Mouse (Mus musculus) frontal cortex, postnatal 10 days (tissue): ENCODE data around the gene Cypt4.
"Not testable (repeated sequence)": the region's sequence is repeated elsewhere in the genome, so short reads cannot be mapped to it uniquely, and the experiment has no call there.

Source experiments
- DNase-seq, 2 experiments: peaks; one replicate each; pipeline ENCODE4 v3.0.0; 2022; ENCODE audit warnings: low spot score in 2 of 2, mixed read lengths in 1 of 2

The Cypt4 gene

DNA sequence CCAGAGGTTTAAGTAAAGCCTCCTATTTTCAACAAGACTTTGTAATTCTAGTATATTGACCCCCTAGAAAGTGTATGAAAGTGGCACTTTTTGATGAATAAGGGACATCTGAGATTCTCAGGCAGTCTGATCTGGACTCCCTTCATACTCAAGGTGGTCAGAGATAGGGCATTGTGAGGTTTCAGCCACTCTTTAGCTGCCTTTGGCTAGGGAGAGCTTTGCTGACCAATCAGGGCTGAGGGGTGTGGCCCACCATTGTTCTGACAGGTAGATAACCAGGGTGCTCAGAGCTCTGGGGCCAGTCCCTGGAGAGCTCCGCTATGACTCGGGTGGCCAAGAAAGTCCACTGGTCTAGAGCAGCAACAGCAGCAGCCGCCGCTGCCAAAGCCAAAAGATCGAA lies at the start of gene Cypt4:
TSS of gene Cypt4 (plus strand) at position 301 of the 400 bp plus-strand sequence.
- no peak for DNase-seq

DNA sequence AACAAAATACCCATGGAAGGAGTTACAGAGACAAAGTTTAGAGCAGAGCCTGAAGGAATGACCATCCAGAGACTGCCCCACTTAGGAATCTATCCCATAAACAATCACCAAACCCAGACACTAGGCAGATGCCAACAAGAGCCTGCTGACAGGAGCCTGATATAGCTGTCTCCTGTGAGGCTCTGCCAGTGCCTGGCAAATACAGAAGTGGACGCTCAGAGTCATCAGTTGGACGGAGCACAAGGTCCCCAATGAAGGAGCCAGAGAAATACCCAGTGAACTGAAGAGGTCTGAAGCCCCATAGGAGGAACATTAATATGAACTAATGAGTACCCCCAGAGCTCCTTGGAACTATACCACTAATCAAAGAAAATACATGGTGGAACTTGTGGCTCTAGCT lies 12.3 kb downstream of the Cypt4 start:
- DNase-seq = not testable (repeated sequence)
